Mouse (Mus musculus): ENCODE results near the gene Zfyve27. TPM values are rescaled to one million over a fixed set of nuclear protein-coding genes. Genes with fewer than 3 reads are reported as not detected.
A peak's percentile ranks its signal among the peaks of the same experiment; 100 is the strongest.

The Zfyve27 gene
- polyA plus RNA-seq, 1 experiment: 53.9 TPM

DNA sequence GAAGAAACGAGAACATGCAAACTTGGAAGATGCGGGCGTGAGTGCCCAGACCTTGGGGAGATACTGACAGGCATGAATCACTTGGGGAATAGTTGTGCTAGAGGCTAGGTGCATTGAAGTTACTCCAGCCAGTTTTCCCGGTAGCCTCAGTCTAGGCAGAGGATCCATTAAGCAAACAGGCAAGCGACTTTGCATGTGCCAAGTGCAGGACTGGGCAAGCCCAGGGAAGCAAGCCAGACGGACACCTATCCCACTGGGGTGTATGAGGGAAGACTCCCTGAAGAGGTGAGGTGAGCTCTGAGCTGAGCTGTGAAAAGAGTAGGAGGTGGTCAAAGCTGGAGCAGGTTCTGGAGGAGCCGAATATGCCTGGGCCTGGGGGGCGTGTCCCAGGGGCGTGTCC, 3.7 kb downstream of the Zfyve27 start:
- H3K4me1 ChIP-seq (ENCODE audit: control insufficient read depth, insufficient read depth, low read length): peaks cover 3% of the 10 kb centered on the region; the same call in 1 of the 2 replicates
- DNase-seq: no peak
- H3K4me3 ChIP-seq (replicated peaks; ENCODE audit: extremely low read depth, low read depth, low read length): no peak overlapping the region
- WGBS: 71% methylated on average over 9 of the region's 9 CpGs
- no peak for TF ChIP-seq POLR2A (IDR thresholded peaks at IDR 0.05; ENCODE audit: borderline replicate concordance, extremely low read depth, low read depth, low read length)
- no peak for TF ChIP-seq CTCF (IDR thresholded peaks at IDR 0.05; ENCODE audit: insufficient read depth, low read length)

DNA sequence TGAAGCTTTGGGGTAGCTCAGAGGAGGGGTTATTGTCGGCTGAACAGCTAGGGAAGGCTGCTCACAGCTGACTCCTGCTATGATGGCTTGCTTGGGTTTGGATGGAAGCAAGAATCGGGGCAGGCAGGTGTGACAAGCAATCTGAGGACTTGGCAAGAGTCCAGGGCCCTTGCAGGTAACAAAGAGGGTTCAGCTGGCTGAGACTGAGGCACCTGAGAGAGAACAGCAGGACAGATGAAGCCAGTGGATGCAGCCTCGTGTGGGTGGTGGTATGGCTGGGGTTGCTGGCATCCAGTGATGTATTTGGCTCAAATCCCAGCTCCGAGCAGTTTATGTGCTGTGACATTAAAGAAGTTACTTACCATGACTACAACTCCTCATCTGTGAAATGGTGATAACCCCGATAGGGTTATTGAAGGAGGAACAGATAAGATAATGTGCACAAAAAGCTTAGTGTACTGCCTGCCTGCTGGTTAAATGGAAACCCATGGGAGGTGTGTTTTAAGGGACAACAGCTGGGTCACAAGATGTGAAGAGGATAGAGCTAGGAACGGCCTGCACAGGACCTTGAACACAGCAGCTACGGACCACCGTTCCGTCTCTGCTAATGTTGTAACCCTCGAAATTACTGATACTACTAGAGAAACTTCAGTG, 5.7 kb downstream of the Zfyve27 start:
- no peak overlapping the region for H3K4me3 ChIP-seq (replicated peaks; ENCODE audit: extremely low read depth, low read depth, low read length)
- DNase-seq: no peak
- TF ChIP-seq POLR2A (IDR thresholded peaks at IDR 0.05; ENCODE audit: borderline replicate concordance, extremely low read depth, low read depth, low read length) (no peak), CTCF (IDR thresholded peaks at IDR 0.05; ENCODE audit: insufficient read depth, low read length) (no peak)
- 58% methylated on average over 10 of the region's 10 CpGs for WGBS
- H3K4me1 ChIP-seq (ENCODE audit: control insufficient read depth, insufficient read depth, low read length): peaks cover 3% of the 10 kb centered on the region; the same call in 1 of the 2 replicates

GRCm38 (mm10) chr19:42170025-42170969, 6.5 kb downstream of the Zfyve27 start:
- Histone ChIP-seq H3K4me1 (ENCODE audit: control insufficient read depth, insufficient read depth, low read length) (peaks cover 3% of the 10 kb centered on the region; the same call in 1 of the 2 replicates), H3K4me3 (replicated peaks; ENCODE audit: extremely low read depth, low read depth, low read length) (peak overlapping the region; percentile 79)
- WGBS: 2% methylated on average over 56 of the region's 56 CpGs
- DNase-seq: peak; percentile 88
- TF ChIP-seq POLR2A (IDR thresholded peaks at IDR 0.05; ENCODE audit: borderline replicate concordance, extremely low read depth, low read depth, low read length): peak; percentile 83; the same call in 1 of the 2 replicates
- no peak for TF ChIP-seq CTCF (IDR thresholded peaks at IDR 0.05; ENCODE audit: insufficient read depth, low read length)

DNA sequence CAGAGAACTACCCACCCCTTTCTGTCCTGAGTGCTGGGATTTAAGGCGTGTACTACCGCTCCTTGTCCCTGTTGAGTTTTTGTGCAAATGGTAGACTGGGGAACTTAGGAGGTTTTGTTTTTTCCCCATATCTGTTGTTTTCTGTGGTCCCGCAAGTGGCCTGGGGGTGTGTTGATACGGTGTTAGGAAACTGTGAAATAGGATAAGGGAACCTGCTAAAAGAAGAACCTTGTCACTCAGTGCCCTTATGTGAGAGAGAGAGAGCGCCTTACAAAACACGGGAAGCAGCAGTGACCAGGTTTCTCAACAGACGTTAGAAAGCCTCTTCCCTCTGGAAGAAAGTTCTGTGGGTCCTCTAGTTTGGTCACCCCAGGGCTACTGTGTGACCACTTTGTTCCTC, 13.1 kb downstream of the Zfyve27 start:
- no peak for DNase-seq
- WGBS: 79% methylated on average over 7 of the region's 7 CpGs

GRCm38 (mm10) chr19:42177461-42177860, 13.7 kb downstream of the Zfyve27 start:
- Histone ChIP-seq H3K4me3 (replicated peaks; ENCODE audit: extremely low read depth, low read depth, low read length) (no peak overlapping the region), H3K4me1 (ENCODE audit: control insufficient read depth, insufficient read depth, low read length) (no peaks in the 10 kb centered on the region)
- no peak for DNase-seq
- 84% methylated on average over 2 of the region's 2 CpGs for WGBS
- TF ChIP-seq CTCF (IDR thresholded peaks at IDR 0.05; ENCODE audit: insufficient read depth, low read length) (no peak), POLR2A (IDR thresholded peaks at IDR 0.05; ENCODE audit: borderline replicate concordance, extremely low read depth, low read depth, low read length) (no peak)

More for the DNA sequence above, 13.1 kb downstream of the Zfyve27 start:
- TF ChIP-seq POLR2A (IDR thresholded peaks at IDR 0.05; ENCODE audit: borderline replicate concordance, extremely low read depth, low read depth, low read length): no peak
- TF ChIP-seq CTCF (IDR thresholded peaks at IDR 0.05; ENCODE audit: insufficient read depth, low read length): no peak
- H3K4me1 ChIP-seq (ENCODE audit: control insufficient read depth, insufficient read depth, low read length): no peaks in the 10 kb centered on the region
- no peak overlapping the region for H3K4me3 ChIP-seq (replicated peaks; ENCODE audit: extremely low read depth, low read depth, low read length)

- peak; percentile 56 for DNase-seq
- 72% methylated on average over 14 of the region's 14 CpGs for WGBS
- Histone ChIP-seq H3K4me1 (ENCODE audit: control insufficient read depth, insufficient read depth, low read length) (no peaks in the 10 kb centered on the region), H3K4me3 (replicated peaks; ENCODE audit: extremely low read depth, low read depth, low read length) (no peak overlapping the region)
- TF ChIP-seq CTCF (IDR thresholded peaks at IDR 0.05; ENCODE audit: insufficient read depth, low read length): no peak
- TF ChIP-seq POLR2A (IDR thresholded peaks at IDR 0.05; ENCODE audit: borderline replicate concordance, extremely low read depth, low read depth, low read length): no peak
These were observed 15.6 kb downstream of the Zfyve27 start for GRCm38 (mm10) chr19:42179356-42179755.

DNA sequence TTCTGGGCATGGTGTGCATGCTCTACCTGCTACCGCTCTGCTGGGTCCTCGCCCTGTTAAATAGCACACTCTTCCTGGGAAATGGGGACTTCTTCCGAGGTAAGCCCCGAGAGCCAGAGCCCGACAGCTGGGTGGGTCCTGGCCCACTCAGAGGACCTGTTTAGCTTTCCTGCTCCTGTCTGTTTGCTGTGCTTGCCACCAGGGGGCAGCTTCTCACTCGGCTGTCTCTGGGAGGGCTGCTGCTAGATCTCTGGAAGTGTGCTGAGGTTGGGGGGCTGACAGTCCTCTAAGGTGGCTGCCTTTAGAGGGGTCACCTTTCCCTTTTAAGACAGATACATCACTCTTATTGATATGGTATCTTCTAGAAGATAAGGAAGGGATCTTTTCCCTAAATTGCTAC, 18.9 kb downstream of the Zfyve27 start:
- 62% methylated on average over 6 of the region's 6 CpGs for WGBS
- Histone ChIP-seq H3K4me3 (replicated peaks; ENCODE audit: extremely low read depth, low read depth, low read length) (no peak overlapping the region), H3K4me1 (ENCODE audit: control insufficient read depth, insufficient read depth, low read length) (no peaks in the 10 kb centered on the region)
- no peak for DNase-seq
- no peak for TF ChIP-seq POLR2A (IDR thresholded peaks at IDR 0.05; ENCODE audit: borderline replicate concordance, extremely low read depth, low read depth, low read length)
- TF ChIP-seq CTCF (IDR thresholded peaks at IDR 0.05; ENCODE audit: insufficient read depth, low read length): peak; percentile 44

- 66% methylated on average over 4 of the region's 4 CpGs for whole genome bisulfite sequencing
- TF ChIP-seq POLR2A (IDR thresholded peaks at IDR 0.05; ENCODE audit: borderline replicate concordance, extremely low read depth, low read depth, low read length): no peak
- no peak for TF ChIP-seq CTCF (IDR thresholded peaks at IDR 0.05; ENCODE audit: insufficient read depth, low read length)
- no peaks in the 10 kb centered on the region for H3K4me1 ChIP-seq (ENCODE audit: control insufficient read depth, insufficient read depth, low read length)
- no peak overlapping the region for H3K4me3 ChIP-seq (replicated peaks; ENCODE audit: extremely low read depth, low read depth, low read length)
- DNase-seq: no peak
These were observed 26.0 kb downstream of the Zfyve27 start for GRCm38 (mm10) chr19:42189735-42190134.

DNA sequence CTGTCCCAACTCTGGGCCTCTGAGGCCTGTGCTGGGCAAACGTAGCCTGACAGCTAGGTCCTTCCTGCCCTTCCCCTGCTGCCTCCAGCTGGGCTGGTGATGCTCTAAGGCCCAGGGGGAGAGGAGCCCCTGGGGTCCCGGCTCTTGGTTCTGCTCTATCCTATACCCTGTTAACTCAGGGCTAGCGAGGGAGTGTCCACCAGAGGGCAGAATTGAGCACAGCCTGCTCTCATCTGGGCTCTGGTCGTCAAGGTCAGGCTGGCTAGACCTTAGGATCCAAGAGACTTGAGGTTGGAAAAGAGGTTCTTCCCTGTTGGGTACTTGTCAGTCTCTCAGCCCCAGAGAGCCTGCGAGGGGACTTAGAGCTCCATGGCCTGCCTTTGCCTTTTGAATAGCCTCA, 26.7 kb downstream of the Zfyve27 start:
- Histone ChIP-seq H3K4me3 (replicated peaks; ENCODE audit: extremely low read depth, low read depth, low read length) (no peak overlapping the region), H3K4me1 (ENCODE audit: control insufficient read depth, insufficient read depth, low read length) (no peaks in the 10 kb centered on the region)
- peak; percentile 55 for DNase-seq
- 23% methylated on average over 5 of the region's 5 CpGs for WGBS
- TF ChIP-seq POLR2A (IDR thresholded peaks at IDR 0.05; ENCODE audit: borderline replicate concordance, extremely low read depth, low read depth, low read length) (no peak), CTCF (IDR thresholded peaks at IDR 0.05; ENCODE audit: insufficient read depth, low read length) (peak; percentile 81)

All from lung, adult 2 months (tissue).